Mouse (Mus musculus) myocyte (in vitro differentiated cells): ENCODE data around the gene Hcn1.

ENCODE experiments used
- MAX ChIP-seq: IDR thresholded peaks from one replicate; pipeline ENCODE4 v1.6.1; 2011; ENCODE audit warnings: low read depth, mild to moderate bottlenecking, control low read depth
- MYOD1 ChIP-seq, 3 experiments: IDR thresholded peaks; one replicate each; pipeline ENCODE4 v1.6.1; 2011; ENCODE audit warnings: control low read depth in 2 of 3, low read depth in 2 of 3, mild to moderate bottlenecking in 2 of 3, moderate library complexity in 1 of 3; ENCODE audit not compliant: insufficient read length in 2 of 3, control insufficient read depth in 1 of 3
- MYOG ChIP-seq, 3 experiments: IDR thresholded peaks; one replicate each; pipeline ENCODE4 v1.6.1; 2011; ENCODE audit warnings: control low read depth in 2 of 3, low read depth in 2 of 3, mild to moderate bottlenecking in 2 of 3; ENCODE audit not compliant: insufficient read length in 2 of 3, control insufficient read depth in 1 of 3, insufficient read depth in 1 of 3
- POLR2A ChIP-seq: IDR thresholded peaks from one replicate; pipeline ENCODE4 v1.6.1; 2011; ENCODE audit warnings: low read depth, mild to moderate bottlenecking, control low read depth, moderate library complexity; ENCODE audit not compliant: insufficient read length
- POLR2AphosphoS2 ChIP-seq: IDR thresholded peaks from one replicate; pipeline ENCODE4 v1.6.1; 2011; ENCODE audit warnings: low read depth, control low read depth; ENCODE audit not compliant: insufficient read length
- SRF ChIP-seq: IDR thresholded peaks from one replicate; pipeline ENCODE4 v1.6.1; 2011; ENCODE audit warnings: low read depth; ENCODE audit not compliant: control insufficient read depth, insufficient read length
- USF1 ChIP-seq: IDR thresholded peaks from one replicate; pipeline ENCODE4 v1.6.1; 2011; ENCODE audit warnings: low read depth, mild to moderate bottlenecking, control low read depth, moderate library complexity

DNA sequence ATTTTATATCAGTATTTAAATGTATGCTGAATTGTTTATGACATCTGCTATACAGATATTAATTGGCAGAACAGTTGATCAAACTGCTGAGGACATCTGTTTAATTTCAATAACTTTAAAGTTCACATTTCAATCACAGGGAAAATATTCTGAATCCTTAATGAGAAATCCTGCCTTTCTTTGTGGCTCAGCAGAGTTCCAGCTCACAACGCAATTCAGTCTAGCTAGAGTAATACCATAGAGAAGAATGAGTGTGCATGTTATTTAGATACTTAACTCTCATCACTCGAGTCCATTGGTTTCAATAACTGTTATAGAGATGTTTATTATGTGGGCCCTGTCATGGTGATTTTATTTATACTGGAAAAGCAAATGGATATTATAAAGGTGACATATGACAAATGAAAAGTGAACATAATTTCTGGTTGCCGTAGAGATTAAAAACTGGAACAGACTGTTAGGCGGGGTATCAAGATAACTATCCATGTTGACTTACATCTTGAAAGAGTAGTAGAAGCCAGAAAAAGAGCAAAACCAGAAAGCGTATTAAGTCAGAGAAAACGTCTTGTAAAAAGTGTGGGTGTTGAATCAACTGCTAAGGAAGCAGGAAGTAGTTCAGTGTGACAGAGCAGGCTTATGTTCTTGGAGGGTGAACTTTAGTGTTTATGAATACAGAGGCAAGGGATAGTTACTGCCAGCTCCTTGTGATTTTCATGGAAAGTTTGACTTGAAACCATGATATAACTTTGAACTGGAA lies 250.0 kb downstream of the Hcn1 start:
- TF ChIP-seq POLR2A, result no peak
- no peak for TF ChIP-seq POLR2AphosphoS2
- TF ChIP-seq MAX, result no peak
- no peak for TF ChIP-seq SRF
- TF ChIP-seq MYOD1 (IDR thresholded peaks at IDR 0.05; ENCODE audit: control insufficient read depth in 1 of 3, insufficient read length in 2 of 3, low read depth in 2 of 3), result no peak
- no peak for TF ChIP-seq MYOG (IDR thresholded peaks at IDR 0.05; ENCODE audit: control insufficient read depth in 1 of 3, insufficient read depth in 1 of 3, insufficient read length in 2 of 3, low read depth in 2 of 3)
- TF ChIP-seq USF1, result no peak
